ENCODE assay signal across 12 mouse cellular contexts in genomic region chr11:98077086-98077485, GRCm38 (mm10). TPM values are rescaled to one million over a fixed set of nuclear protein-coding genes. Genes with fewer than 3 reads are reported as not detected.
DNase-seq lines count a peak whose midpoint lies in the region; ATAC-seq and TF ChIP-seq lines count a peak whose summit lies in the region.
"Had no signal": no experiment of that assay in that cellular context is flagged by ENCODE, and none has a peak within 500 bp of the region (broad histone marks: within the 10 kb centered on the region; RNA-seq: fewer than 3 reads in every experiment).

No protein-coding gene starts in this region.

- TF ChIP-seq CTCF in kidney, adult 2 months (conservative IDR thresholded peaks at IDR 0.05; ENCODE audit: insufficient read depth, insufficient read length, low read depth, low read length) = no peak

- H3K27ac ChIP-seq in forebrain, embryonic 11.5 days (ENCODE audit: low read depth, low read length) = no peak overlapping the region
- H3K27ac ChIP-seq in forebrain, embryonic 13.5 days = no peak overlapping the region
- H3K27ac ChIP-seq in kidney, adult 2 months (ENCODE audit: insufficient read depth, low read depth, low read length) = no peak overlapping the region
- no peak overlapping the region for H3K27ac ChIP-seq in kidney, embryonic 15.5 days
- H3K27ac ChIP-seq: hindbrain, postnatal 0 days; limb, embryonic 12.5 days; neural tube, embryonic 13.5 days had no signal

- no peak for ATAC-seq in forebrain, embryonic 11.5 days (replicated peaks; ENCODE audit: low FRiP score)
- ATAC-seq in forebrain, embryonic 13.5 days = no peak
- no peak for ATAC-seq in kidney, embryonic 15.5 days (replicated peaks; ENCODE audit: low FRiP score)
- ATAC-seq: hindbrain, postnatal 0 days had no signal

- TF ChIP-seq POLR2A in kidney, adult 2 months (IDR thresholded peaks at IDR 0.05; ENCODE audit: low read depth, low read length) = no peak

- no peaks in the 10 kb centered on the region for H3K36me3 ChIP-seq in forebrain, embryonic 11.5 days (ENCODE audit: control insufficient read depth, insufficient read depth, low read length)
- peaks cover 7% of the 10 kb centered on the region; the same call in 1 of the 2 replicates for H3K36me3 ChIP-seq in forebrain, embryonic 13.5 days (ENCODE audit: poor library complexity, severe bottlenecking)
- H3K36me3 ChIP-seq in kidney, adult 2 months (ENCODE audit: control insufficient read depth, insufficient read depth, low read length) = no peaks in the 10 kb centered on the region
- H3K36me3 ChIP-seq in kidney, embryonic 15.5 days = no peaks in the 10 kb centered on the region

- peak; percentile 33 for DNase-seq in forebrain, embryonic 11.5 days (ENCODE audit: low spot score)
- peak; percentile 43 for DNase-seq in kidney, adult 2 months
- peak; percentile 39 to 57 for DNase-seq in heart, adult 9 months (ENCODE audit: low spot score in 2 of 2)
- DNase-seq in heart, postnatal 4 days = peak; percentile 44
- no peak for DNase-seq in layer of hippocampus, postnatal 14 days (ENCODE audit: low spot score in 2 of 2)
- DNase-seq: lung, postnatal 14 days had no signal

- no peaks in the 10 kb centered on the region for H3K27me3 ChIP-seq in forebrain, embryonic 11.5 days (ENCODE audit: control insufficient read depth, insufficient read depth, low read length)
- H3K27me3 ChIP-seq in forebrain, embryonic 13.5 days = no peaks in the 10 kb centered on the region
- H3K27me3 ChIP-seq in kidney, adult 2 months (replicated peaks; ENCODE audit: control insufficient read depth, insufficient read depth, low read length) = no peaks in the 10 kb centered on the region
- 0 out of 2 replicates have a peak, but pooled peaks cover 2% of the 10 kb centered on the region for H3K27me3 ChIP-seq in kidney, embryonic 15.5 days
- H3K27me3 ChIP-seq: neural tube, embryonic 13.5 days had no signal

- H3K9me3 ChIP-seq in forebrain, embryonic 11.5 days (ENCODE audit: control insufficient read depth, low read length) = no peaks in the 10 kb centered on the region
- H3K9me3 ChIP-seq in forebrain, embryonic 13.5 days (replicated peaks) = no peaks in the 10 kb centered on the region
- no peaks in the 10 kb centered on the region for H3K9me3 ChIP-seq in kidney, embryonic 15.5 days (replicated peaks)
- H3K9me3 ChIP-seq: neural tube, embryonic 13.5 days had no signal

- no peaks in the 10 kb centered on the region for H3K4me1 ChIP-seq in forebrain, embryonic 11.5 days (replicated peaks; ENCODE audit: control insufficient read depth, insufficient read depth, low read length)
- H3K4me1 ChIP-seq in forebrain, embryonic 13.5 days = 0 out of 2 replicates have a peak, but pooled peaks cover 3% of the 10 kb centered on the region
- H3K4me1 ChIP-seq in kidney, adult 2 months (ENCODE audit: control insufficient read depth, insufficient read depth, low read length) = no peaks in the 10 kb centered on the region
- peaks cover 5% of the 10 kb centered on the region for H3K4me1 ChIP-seq in kidney, embryonic 15.5 days

- H3K4me3 ChIP-seq in forebrain, embryonic 11.5 days (ENCODE audit: low read depth, low read length) = no peak overlapping the region
- H3K4me3 ChIP-seq in forebrain, embryonic 13.5 days = no peak overlapping the region
- H3K4me3 ChIP-seq in kidney, adult 2 months (ENCODE audit: insufficient read depth, low read depth, low read length) = no peak overlapping the region
- no peak overlapping the region for H3K4me3 ChIP-seq in kidney, embryonic 15.5 days (replicated peaks)
- H3K4me3 ChIP-seq: limb, embryonic 12.5 days; neural tube, embryonic 13.5 days had no signal

- no peak overlapping the region for H3K9ac ChIP-seq in forebrain, embryonic 11.5 days (ENCODE audit: low read length)
- no peak overlapping the region for H3K9ac ChIP-seq in forebrain, embryonic 13.5 days
- no peak overlapping the region for H3K9ac ChIP-seq in kidney, embryonic 15.5 days
- H3K9ac ChIP-seq: limb, embryonic 12.5 days; neural tube, embryonic 13.5 days had no signal

- no peak overlapping the region for H3K4me2 ChIP-seq in forebrain, embryonic 11.5 days (ENCODE audit: low read depth, low read length, severe bottlenecking)
- no peak overlapping the region for H3K4me2 ChIP-seq in forebrain, embryonic 13.5 days
- H3K4me2 ChIP-seq in kidney, embryonic 15.5 days = no peak overlapping the region
- H3K4me2 ChIP-seq: limb, embryonic 12.5 days; neural tube, embryonic 13.5 days had no signal

- WGBS in forebrain, embryonic 11.5 days = 88% methylated on average over 8 of the region's 8 CpGs
- 85% methylated on average over 8 of the region's 8 CpGs for WGBS in forebrain, embryonic 13.5 days
- 57% methylated on average over 8 of the region's 8 CpGs for WGBS in kidney, adult 2 months
- 86% methylated on average over 8 of the region's 8 CpGs for WGBS in kidney, embryonic 15.5 days

RNA-seq across cellular contexts. Expression of gene Stac2, which starts 23.8 kb away (rescaled TPM):
- 0.81 and 0.86 TPM in 2 replicates for polyA plus RNA-seq in forebrain, embryonic 11.5 days (2014; fragmentation: Nextera tagmentation; extraction: Ambion mirVana)
- 1.2 and 1.6 TPM in 2 replicates for polyA plus RNA-seq in forebrain, embryonic 13.5 days (2015; fragmentation: Nextera tagmentation; extraction: Ambion mirVana)
- 0.05 and 0.42 TPM in 2 replicates for polyA plus RNA-seq in kidney, adult 2 months (2012; rRNA removed)
- polyA plus RNA-seq in kidney, embryonic 15.5 days (2015; fragmentation: Nextera tagmentation; extraction: Ambion mirVana) = 3.7 and 4.3 TPM in 2 replicates
- total RNA-seq in heart, postnatal 4 days (2021) = under 1 TPM; 0.64 to 0.81 TPM
- 10 to 100 TPM; 27.2 to 31.0 TPM for total RNA-seq in layer of hippocampus, postnatal 14 days (2021)
- total RNA-seq: megakaryocyte-erythroid progenitor cell, adult 5-6 weeks had no signal

RNA-seq across cellular contexts. Expression of gene Rpl19, which starts 50.6 kb away (rescaled TPM):
- polyA plus RNA-seq in forebrain, embryonic 11.5 days (2014; fragmentation: Nextera tagmentation; extraction: Ambion mirVana) = 897 and 919 TPM in 2 replicates
- polyA plus RNA-seq in forebrain, embryonic 13.5 days (2015; fragmentation: Nextera tagmentation; extraction: Ambion mirVana) = 801 and 821 TPM in 2 replicates
- polyA plus RNA-seq in kidney, adult 2 months (2012; rRNA removed) = 503 and 653 TPM in 2 replicates
- 1,072 and 1,152 TPM in 2 replicates for polyA plus RNA-seq in kidney, embryonic 15.5 days (2015; fragmentation: Nextera tagmentation; extraction: Ambion mirVana)
- total RNA-seq in heart, postnatal 4 days (2021) = 100 to 1,000 TPM; 795 to 849 TPM
- total RNA-seq in layer of hippocampus, postnatal 14 days (2021) = 100 to 1,000 TPM; 532 to 602 TPM

RNA-seq across cellular contexts. Expression of gene Cacnb1, which starts 54.3 kb away (rescaled TPM):
- polyA plus RNA-seq in forebrain, embryonic 11.5 days (2014; fragmentation: Nextera tagmentation; extraction: Ambion mirVana) = 9.6 and 11.1 TPM in 2 replicates
- 25.9 and 29.9 TPM in 2 replicates for polyA plus RNA-seq in forebrain, embryonic 13.5 days (2015; fragmentation: Nextera tagmentation; extraction: Ambion mirVana)
- 6.1 and 7.6 TPM in 2 replicates for polyA plus RNA-seq in kidney, adult 2 months (2012; rRNA removed)
- 14.6 and 15.2 TPM in 2 replicates for polyA plus RNA-seq in kidney, embryonic 15.5 days (2015; fragmentation: Nextera tagmentation; extraction: Ambion mirVana)
- total RNA-seq in heart, postnatal 4 days (2021) = 1 to 10 TPM; 7.4 to 7.5 TPM
- 100 to 1,000 TPM; 128 to 131 TPM for total RNA-seq in layer of hippocampus, postnatal 14 days (2021)

Comparison
In these comparisons a context has a peak if more than half of its experiments do, and no peak if none do; other contexts are left out.
1. DNase-seq: peak in forebrain, embryonic 11.5 days (single experiment), kidney, adult 2 months (single experiment), heart, adult 9 months (2 of 2) and heart, postnatal 4 days (single experiment); none in layer of hippocampus, postnatal 14 days (0 of 2).